Mouse (Mus musculus): ENCODE measurements around the gene Asic1. TPM values are rescaled to one million over a fixed set of nuclear protein-coding genes. Genes with fewer than 3 reads are reported as not detected.

Asic1 gene
- not detected in 2 replicates for total RNA-seq (2017)

GRCm38 (mm10) chr15:99670154-99670821, at the start of gene Asic1:
Gene Asic1, plus strand, starts transcription at chr15:99670368.
- ATAC-seq (replicated peaks in 1 of 2; ENCODE audit: insufficient read depth in 1 of 2, low FRiP score in 2 of 2, low TSS enrichment in 1 of 2, low read depth in 1 of 2, poor library complexity in 2 of 2, severe bottlenecking in 2 of 2) = no peak

- ATAC-seq (replicated peaks in 1 of 2; ENCODE audit: insufficient read depth in 1 of 2, low FRiP score in 2 of 2, low TSS enrichment in 1 of 2, low read depth in 1 of 2, poor library complexity in 2 of 2, severe bottlenecking in 2 of 2) = no peak
These were observed 48.1 kb upstream of the Asic1 start for GRCm38 (mm10) chr15:99622063-99622462.

- no peak for ATAC-seq (replicated peaks in 1 of 2; ENCODE audit: insufficient read depth in 1 of 2, low FRiP score in 2 of 2, low TSS enrichment in 1 of 2, low read depth in 1 of 2, poor library complexity in 2 of 2, severe bottlenecking in 2 of 2)
These were observed 38.5 kb upstream of the Asic1 start for GRCm38 (mm10) chr15:99631618-99632017.

GRCm38 (mm10) chr15:99634702-99635101, 35.5 kb upstream of the Asic1 start:
- ATAC-seq (replicated peaks in 1 of 2; ENCODE audit: insufficient read depth in 1 of 2, low FRiP score in 2 of 2, low TSS enrichment in 1 of 2, low read depth in 1 of 2, poor library complexity in 2 of 2, severe bottlenecking in 2 of 2) = peak; percentile 69 to 71

- ATAC-seq (replicated peaks in 1 of 2; ENCODE audit: insufficient read depth in 1 of 2, low FRiP score in 2 of 2, low TSS enrichment in 1 of 2, low read depth in 1 of 2, poor library complexity in 2 of 2, severe bottlenecking in 2 of 2) = no peak
These were observed 32.6 kb upstream of the Asic1 start for GRCm38 (mm10) chr15:99637405-99638123.

- ATAC-seq (replicated peaks in 1 of 2; ENCODE audit: insufficient read depth in 1 of 2, low FRiP score in 2 of 2, low TSS enrichment in 1 of 2, low read depth in 1 of 2, poor library complexity in 2 of 2, severe bottlenecking in 2 of 2) = no peak
These were observed 32.1 kb upstream of the Asic1 start for GRCm38 (mm10) chr15:99638124-99638485.

- no peak for ATAC-seq (replicated peaks in 1 of 2; ENCODE audit: insufficient read depth in 1 of 2, low FRiP score in 2 of 2, low TSS enrichment in 1 of 2, low read depth in 1 of 2, poor library complexity in 2 of 2, severe bottlenecking in 2 of 2)
These were observed 27.5 kb upstream of the Asic1 start for GRCm38 (mm10) chr15:99642622-99643021.

GRCm38 (mm10) chr15:99643832-99644231, 26.3 kb upstream of the Asic1 start:
- no peak for ATAC-seq (replicated peaks in 1 of 2; ENCODE audit: insufficient read depth in 1 of 2, low FRiP score in 2 of 2, low TSS enrichment in 1 of 2, low read depth in 1 of 2, poor library complexity in 2 of 2, severe bottlenecking in 2 of 2)

- no peak for ATAC-seq (replicated peaks in 1 of 2; ENCODE audit: insufficient read depth in 1 of 2, low FRiP score in 2 of 2, low TSS enrichment in 1 of 2, low read depth in 1 of 2, poor library complexity in 2 of 2, severe bottlenecking in 2 of 2)
These were observed 25.4 kb upstream of the Asic1 start for GRCm38 (mm10) chr15:99644776-99645175.

GRCm38 (mm10) chr15:99648326-99648725, 21.8 kb upstream of the Asic1 start:
- ATAC-seq (replicated peaks in 1 of 2; ENCODE audit: insufficient read depth in 1 of 2, low FRiP score in 2 of 2, low TSS enrichment in 1 of 2, low read depth in 1 of 2, poor library complexity in 2 of 2, severe bottlenecking in 2 of 2) = no peak

- ATAC-seq (replicated peaks in 1 of 2; ENCODE audit: insufficient read depth in 1 of 2, low FRiP score in 2 of 2, low TSS enrichment in 1 of 2, low read depth in 1 of 2, poor library complexity in 2 of 2, severe bottlenecking in 2 of 2) = no peak
These were observed 21.0 kb upstream of the Asic1 start for GRCm38 (mm10) chr15:99649067-99649761.

GRCm38 (mm10) chr15:99650304-99650703, 19.9 kb upstream of the Asic1 start:
- no peak for ATAC-seq (replicated peaks in 1 of 2; ENCODE audit: insufficient read depth in 1 of 2, low FRiP score in 2 of 2, low TSS enrichment in 1 of 2, low read depth in 1 of 2, poor library complexity in 2 of 2, severe bottlenecking in 2 of 2)

- peak; percentile 95 to 98 for ATAC-seq (replicated peaks in 1 of 2; ENCODE audit: insufficient read depth in 1 of 2, low FRiP score in 2 of 2, low TSS enrichment in 1 of 2, low read depth in 1 of 2, poor library complexity in 2 of 2, severe bottlenecking in 2 of 2)
These were observed 18.9 kb upstream of the Asic1 start, which contains the start of gene Racgap1 for GRCm38 (mm10) chr15:99651163-99651872. Gene Racgap1, minus strand, starts transcription at chr15:99651656.

- no peak for ATAC-seq (replicated peaks in 1 of 2; ENCODE audit: insufficient read depth in 1 of 2, low FRiP score in 2 of 2, low TSS enrichment in 1 of 2, low read depth in 1 of 2, poor library complexity in 2 of 2, severe bottlenecking in 2 of 2)
These were observed 17.9 kb upstream of the Asic1 start for GRCm38 (mm10) chr15:99651984-99652872.

- no peak for ATAC-seq (replicated peaks in 1 of 2; ENCODE audit: insufficient read depth in 1 of 2, low FRiP score in 2 of 2, low TSS enrichment in 1 of 2, low read depth in 1 of 2, poor library complexity in 2 of 2, severe bottlenecking in 2 of 2)
These were observed 16.9 kb upstream of the Asic1 start for GRCm38 (mm10) chr15:99653291-99653690.

- no peak for ATAC-seq (replicated peaks in 1 of 2; ENCODE audit: insufficient read depth in 1 of 2, low FRiP score in 2 of 2, low TSS enrichment in 1 of 2, low read depth in 1 of 2, poor library complexity in 2 of 2, severe bottlenecking in 2 of 2)
These were observed 16.3 kb upstream of the Asic1 start for GRCm38 (mm10) chr15:99653876-99654275.

GRCm38 (mm10) chr15:99655956-99656355, 14.2 kb upstream of the Asic1 start:
- ATAC-seq (replicated peaks in 1 of 2; ENCODE audit: insufficient read depth in 1 of 2, low FRiP score in 2 of 2, low TSS enrichment in 1 of 2, low read depth in 1 of 2, poor library complexity in 2 of 2, severe bottlenecking in 2 of 2) = no peak

Measured in hematopoietic stem cell, adult 5-6 weeks (primary cell).